Mouse (Mus musculus) retina, postnatal 7 days (tissue): ENCODE data around the gene Spcs2.
A peak's percentile ranks its signal among the peaks of the same experiment; 100 is the strongest.

Experiments used
- DNase-seq: peaks from one replicate; pipeline ENCODE4 v3.0.0-alpha.2; 2012; ENCODE audit warnings: low read depth, low spot score

The Spcs2 gene

GRCm38 (mm10) chr7:99864241-99865028 lies 1.2 kb upstream of the Spcs2 start:
- DNase-seq, result no peak

- peak; percentile 97 for DNase-seq
Measured at GRCm38 (mm10) chr7:99858813-99859585, 4.3 kb downstream of the Spcs2 start, which contains the start of gene Xrra1. Gene Xrra1 (plus strand): TSS chr7:99859116.

GRCm38 (mm10) chr7:99858175-99858812 lies 5.0 kb downstream of the Spcs2 start:
- no peak for DNase-seq

- no peak for DNase-seq
Measured at GRCm38 (mm10) chr7:99856266-99856861, 6.9 kb downstream of the Spcs2 start.

GRCm38 (mm10) chr7:99854311-99854710 lies 9.0 kb downstream of the Spcs2 start:
- DNase-seq, result no peak

GRCm38 (mm10) chr7:99853350-99853749 lies 9.9 kb downstream of the Spcs2 start:
- DNase-seq, result no peak

GRCm38 (mm10) chr7:99851618-99852017 lies 11.6 kb downstream of the Spcs2 start:
- no peak for DNase-seq

- DNase-seq, result no peak
Measured at GRCm38 (mm10) chr7:99851121-99851520, 12.1 kb downstream of the Spcs2 start.

- DNase-seq, result no peak
Measured at GRCm38 (mm10) chr7:99850534-99850933, 12.7 kb downstream of the Spcs2 start.

GRCm38 (mm10) chr7:99845533-99846236 lies 17.6 kb downstream of the Spcs2 start:
- DNase-seq, result no peak

- peak; percentile 70 for DNase-seq
Measured at GRCm38 (mm10) chr7:99838241-99838640, 25.0 kb downstream of the Spcs2 start.

- no peak for DNase-seq
Measured at GRCm38 (mm10) chr7:99837358-99838071, 25.7 kb downstream of the Spcs2 start.

GRCm38 (mm10) chr7:99836781-99837180 lies 26.5 kb downstream of the Spcs2 start:
- DNase-seq, result no peak

- no peak for DNase-seq
Measured at GRCm38 (mm10) chr7:99834314-99834853, 28.9 kb downstream of the Spcs2 start.

GRCm38 (mm10) chr7:99833846-99834222 lies 29.4 kb downstream of the Spcs2 start:
- DNase-seq, result no peak

- no peak for DNase-seq
Measured at GRCm38 (mm10) chr7:99833115-99833845, 30.0 kb downstream of the Spcs2 start.

GRCm38 (mm10) chr7:99828083-99828570 lies 35.1 kb downstream of the Spcs2 start, which contains the start of gene Neu3:
Gene Neu3 (minus strand): TSS chr7:99828417.
- DNase-seq, result peak; percentile 64

GRCm38 (mm10) chr7:99826096-99826495 lies 37.2 kb downstream of the Spcs2 start:
- DNase-seq, result no peak

- no peak for DNase-seq
Measured at GRCm38 (mm10) chr7:99825511-99825910, 37.8 kb downstream of the Spcs2 start.
